Mouse (Mus musculus) urinary bladder, postnatal 25 days (tissue): ENCODE measurements around the gene D330045A20Rik.
"Not testable (repeated sequence)": the region's sequence is repeated elsewhere in the genome, so short reads cannot be mapped to it uniquely, and the experiment has no call there.

Experiments
- DNase-seq: peaks from one replicate; pipeline ENCODE4 v3.0.0; 2022; ENCODE audit warnings: low spot score

Gene D330045A20Rik

GRCm38 (mm10) chrX:139480022-139480894, at the start of gene D330045A20Rik:
D330045A20Rik (plus strand) TSS chrX:139480367.
- DNase-seq = peak; percentile 15

- DNase-seq = no peak
These were observed 47.6 kb upstream of the D330045A20Rik start for GRCm38 (mm10) chrX:139432550-139432949.

- DNase-seq = no peak
These were observed 45.0 kb upstream of the D330045A20Rik start for GRCm38 (mm10) chrX:139435202-139435601.

GRCm38 (mm10) chrX:139441057-139441456, 39.1 kb upstream of the D330045A20Rik start:
- DNase-seq = not testable (repeated sequence)

GRCm38 (mm10) chrX:139456812-139457211, 23.4 kb upstream of the D330045A20Rik start:
- no peak for DNase-seq

- no peak for DNase-seq
These were observed 1.9 kb downstream of the D330045A20Rik start for GRCm38 (mm10) chrX:139482083-139482482.

GRCm38 (mm10) chrX:139484974-139485373, 4.8 kb downstream of the D330045A20Rik start:
- DNase-seq = no peak

GRCm38 (mm10) chrX:139516156-139516555, 36.0 kb downstream of the D330045A20Rik start:
- DNase-seq = no peak

- no peak for DNase-seq
These were observed 39.1 kb downstream of the D330045A20Rik start for GRCm38 (mm10) chrX:139519251-139519650.

GRCm38 (mm10) chrX:139524303-139525091, 44.3 kb downstream of the D330045A20Rik start:
- DNase-seq = no peak

GRCm38 (mm10) chrX:139525724-139526123, 45.6 kb downstream of the D330045A20Rik start:
- no peak for DNase-seq

- no peak for DNase-seq
These were observed 46.8 kb downstream of the D330045A20Rik start for GRCm38 (mm10) chrX:139526984-139527383.

GRCm38 (mm10) chrX:139529678-139530077, 49.5 kb downstream of the D330045A20Rik start:
- no peak for DNase-seq

GRCm38 (mm10) chrX:139532293-139532692, 52.1 kb downstream of the D330045A20Rik start:
- no peak for DNase-seq

- no peak for DNase-seq
These were observed 57.7 kb downstream of the D330045A20Rik start for GRCm38 (mm10) chrX:139537641-139538397.

GRCm38 (mm10) chrX:139543726-139544125, 63.6 kb downstream of the D330045A20Rik start:
- no peak for DNase-seq

- DNase-seq = no peak
These were observed 70.3 kb downstream of the D330045A20Rik start for GRCm38 (mm10) chrX:139550456-139550855.

- DNase-seq = no peak
These were observed 71.9 kb downstream of the D330045A20Rik start for GRCm38 (mm10) chrX:139552090-139552489.

- DNase-seq = no peak
These were observed 82.2 kb downstream of the D330045A20Rik start for GRCm38 (mm10) chrX:139562255-139562924.

- no peak for DNase-seq
These were observed 82.8 kb downstream of the D330045A20Rik start, which contains the start of gene Rnf128 for GRCm38 (mm10) chrX:139562925-139563461. Rnf128 (plus strand) TSS chrX:139563316.

GRCm38 (mm10) chrX:139570054-139570453, 89.9 kb downstream of the D330045A20Rik start:
- no peak for DNase-seq
